Mouse (Mus musculus): ENCODE measurements around the gene Zfp598. TPM values are rescaled to one million over a fixed set of nuclear protein-coding genes. Genes with fewer than 3 reads are reported as not detected.

Zfp598 gene
- 63.8 TPM for total RNA-seq (2023)

GRCm38 (mm10) chr17:24669545-24670245, at the start of gene Zfp598:
Zfp598 (plus strand) TSS chr17:24669687.

GRCm38 (mm10) chr17:24632167-24632812, 37.2 kb upstream of the Zfp598 start, which contains the start of the genes Tsc2 and Nthl1:
Tsc2 (minus strand) TSS chr17:24632630.
Nthl1 (plus strand) TSS chr17:24632680.

GRCm38 (mm10) chr17:24650070-24650616, 19.3 kb upstream of the Zfp598 start, which contains the start of gene Slc9a3r2:
Slc9a3r2 (minus strand) TSS chr17:24650327.

GRCm38 (mm10) chr17:24658017-24658758, 11.3 kb upstream of the Zfp598 start, which contains the start of gene Npw:
Npw (minus strand) TSS chr17:24658457.

GRCm38 (mm10) chr17:24689251-24690081, 20.0 kb downstream of the Zfp598 start, which contains the start of gene Syngr3:
Syngr3 (minus strand) TSS chr17:24689955.

GRCm38 (mm10) chr17:24696011-24696697, 26.7 kb downstream of the Zfp598 start, which contains the start of the genes Gfer and Noxo1:
Gfer (minus strand) TSS chr17:24696156.
Noxo1 (plus strand) TSS chr17:24696234.

GRCm38 (mm10) chr17:24706982-24707800, 37.7 kb downstream of the Zfp598 start, which contains the start of gene Tbl3:
Tbl3 (minus strand) TSS chr17:24707660.

GRCm38 (mm10) chr17:24717943-24718342, 48.5 kb downstream of the Zfp598 start, which contains the start of the genes Rnf151 and Rps2:
Rnf151 (minus strand) TSS chr17:24718063.
Rps2 (plus strand) TSS chr17:24718116.

GRCm38 (mm10) chr17:24724184-24724583, 54.7 kb downstream of the Zfp598 start, which contains the start of gene Ndufb10:
Ndufb10 (minus strand) TSS chr17:24724478.

GRCm38 (mm10) chr17:24727618-24728017, 58.1 kb downstream of the Zfp598 start, which contains the start of gene Rpl3l:
Rpl3l (plus strand) TSS chr17:24727820.

Other genes starting within 250 kb of the Zfp598 start
- 13.7 TPM for gene Eci1, start 243.0 kb upstream of the Zfp598 start, total RNA-seq (2023)
- 3.6 TPM for gene Dnase1l2, start 226.6 kb upstream of the Zfp598 start, total RNA-seq (2023)
- gene E4f1, start 199.4 kb upstream of the Zfp598 start, total RNA-seq (2023) = 68.1 TPM
- 10.9 TPM for gene Pgp, start 199.3 kb upstream of the Zfp598 start, total RNA-seq (2023)
- gene Bricd5, start 195.8 kb upstream of the Zfp598 start, total RNA-seq (2023) = 0.59 TPM
- gene Mlst8, start 190.6 kb upstream of the Zfp598 start, total RNA-seq (2023) = 12.4 TPM
- gene Caskin1, start 181.1 kb upstream of the Zfp598 start, total RNA-seq (2023) = not detected
- 189 TPM for gene Traf7, start 141.7 kb upstream of the Zfp598 start, total RNA-seq (2023)
- gene Rab26, start 135.5 kb upstream of the Zfp598 start, total RNA-seq (2023) = 1.8 TPM
- gene Pkd1, start 119.9 kb upstream of the Zfp598 start, total RNA-seq (2023) = 86.7 TPM
- gene Tsc2, start 37.1 kb upstream of the Zfp598 start, total RNA-seq (2023) = 56.1 TPM
- 2.0 TPM for gene Nthl1, start 37.0 kb upstream of the Zfp598 start, total RNA-seq (2023)
- gene Slc9a3r2, start 19.4 kb upstream of the Zfp598 start, total RNA-seq (2023) = 0.73 TPM
- not detected for gene Npw, start 11.2 kb upstream of the Zfp598 start, total RNA-seq (2023)
- not detected for gene Syngr3, start 20.3 kb downstream of the Zfp598 start, total RNA-seq (2023)
- gene Gfer, start 26.5 kb downstream of the Zfp598 start, total RNA-seq (2023) = 14.5 TPM
- gene Noxo1, start 26.5 kb downstream of the Zfp598 start, total RNA-seq (2023) = 2.7 TPM
- gene Tbl3, start 38.0 kb downstream of the Zfp598 start, total RNA-seq (2023) = 29.7 TPM
- gene Rnf151, start 48.4 kb downstream of the Zfp598 start, total RNA-seq (2023) = not detected
- 1,468 TPM for gene Rps2, start 48.4 kb downstream of the Zfp598 start, total RNA-seq (2023)
- 64.9 TPM for gene Ndufb10, start 54.8 kb downstream of the Zfp598 start, total RNA-seq (2023)
- gene Rpl3l, start 58.1 kb downstream of the Zfp598 start, total RNA-seq (2023) = not detected
- 31.3 TPM for gene Msrb1, start 67.0 kb downstream of the Zfp598 start, total RNA-seq (2023)
- gene Hs3st6, start 83.3 kb downstream of the Zfp598 start, total RNA-seq (2023) = not detected
- not detected for gene Meiob, start 134.6 kb downstream of the Zfp598 start, total RNA-seq (2023)
- gene Hagh, start 170.5 kb downstream of the Zfp598 start, total RNA-seq (2023) = 29.9 TPM
- gene Fahd1, start 180.7 kb downstream of the Zfp598 start, total RNA-seq (2023) = 2.1 TPM
- gene Igfals, start 196.3 kb downstream of the Zfp598 start, total RNA-seq (2023) = not detected
- 56.2 TPM for gene Nubp2, start 216.7 kb downstream of the Zfp598 start, total RNA-seq (2023)
- gene Spsb3, start 217.0 kb downstream of the Zfp598 start, total RNA-seq (2023) = 27.0 TPM
- gene Eme2, start 225.4 kb downstream of the Zfp598 start, total RNA-seq (2023) = 66.7 TPM
- 40.3 TPM for gene Mrps34, start 225.4 kb downstream of the Zfp598 start, total RNA-seq (2023)
- 15.3 TPM for gene Nme3, start 226.8 kb downstream of the Zfp598 start, total RNA-seq (2023)